Mouse (Mus musculus): Measurements from ENCODE around the gene Galnt15. TPM values are rescaled to one million over a fixed set of nuclear protein-coding genes. Genes with fewer than 3 reads are reported as not detected.

The Galnt15 gene
- polyA plus RNA-seq, 1 experiment: 3.5 TPM

GRCm38 (mm10) chr14:32046357-32046756 lies 17.6 kb downstream of the Galnt15 start:
- no peak overlapping the region for H3K4me3 ChIP-seq (replicated peaks; ENCODE audit: control insufficient read depth, low read depth, low read length)
- TF ChIP-seq POLR2A (IDR thresholded peaks at IDR 0.05; ENCODE audit: borderline replicate concordance, control insufficient read depth, low read depth, low read length) (no peak), CTCF (IDR thresholded peaks at IDR 0.05; ENCODE audit: control insufficient read depth, insufficient read depth, low read length) (no peak)
- H3K4me1 ChIP-seq (ENCODE audit: control insufficient read depth, insufficient read depth, low read length): no peaks in the 10 kb centered on the region
- H3K27ac ChIP-seq (ENCODE audit: control insufficient read depth, insufficient read depth, low read depth, low read length, poor library complexity): no peak overlapping the region
- WGBS: 88% methylated on average over 8 of the region's 8 CpGs

- 70% methylated on average over 6 of the region's 6 CpGs for WGBS
- H3K4me1 ChIP-seq (ENCODE audit: control insufficient read depth, insufficient read depth, low read length): no peaks in the 10 kb centered on the region
- no peak overlapping the region for H3K4me3 ChIP-seq (replicated peaks; ENCODE audit: control insufficient read depth, low read depth, low read length)
- H3K27ac ChIP-seq (ENCODE audit: control insufficient read depth, insufficient read depth, low read depth, low read length, poor library complexity): no peak overlapping the region
- TF ChIP-seq CTCF (IDR thresholded peaks at IDR 0.05; ENCODE audit: control insufficient read depth, insufficient read depth, low read length) (no peak), POLR2A (IDR thresholded peaks at IDR 0.05; ENCODE audit: borderline replicate concordance, control insufficient read depth, low read depth, low read length) (no peak)
These were observed 21.4 kb downstream of the Galnt15 start for GRCm38 (mm10) chr14:32050171-32050570.

DNA sequence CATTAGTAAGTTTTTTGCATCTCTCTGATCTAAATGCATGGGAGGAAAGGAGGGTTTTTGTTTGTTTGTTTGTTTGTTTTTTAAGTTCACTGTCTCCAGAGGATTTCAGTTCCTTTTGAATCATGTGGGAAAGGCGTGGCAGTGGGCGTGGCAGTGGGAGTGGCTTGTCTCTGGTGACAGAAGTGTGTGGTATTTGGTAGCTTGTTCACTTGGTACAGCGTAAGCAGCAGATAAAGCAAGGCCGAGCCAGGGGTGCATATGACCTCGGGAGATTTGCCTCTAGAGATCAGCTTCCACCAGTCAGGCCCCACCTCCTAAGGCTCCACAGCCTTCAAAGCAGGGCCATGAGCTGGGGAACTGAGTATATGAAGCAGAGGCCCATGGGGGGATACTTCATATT lies 25.1 kb downstream of the Galnt15 start:
- H3K27ac ChIP-seq (ENCODE audit: control insufficient read depth, insufficient read depth, low read depth, low read length, poor library complexity): no peak overlapping the region
- 74% methylated on average over 5 of the region's 5 CpGs for WGBS

DNA sequence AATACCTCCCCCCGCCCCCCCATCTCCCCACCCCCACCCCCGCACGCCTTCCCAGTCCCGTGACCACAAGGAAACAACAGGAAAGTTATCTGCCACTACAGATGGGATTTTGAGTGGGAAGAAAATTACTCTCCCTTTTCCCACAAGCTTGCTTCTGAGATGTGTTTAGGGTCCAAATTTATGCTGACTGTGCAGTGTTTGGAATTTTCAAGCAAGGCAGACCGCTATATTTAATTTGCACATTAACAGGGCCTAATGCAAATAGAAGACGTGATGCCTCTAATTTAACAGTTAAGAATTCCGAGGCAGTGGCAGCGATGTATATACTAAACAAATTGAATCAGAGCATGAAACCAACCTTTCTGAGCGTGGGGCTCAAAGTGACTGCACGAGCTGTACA lies 26.0 kb downstream of the Galnt15 start:
- Histone ChIP-seq H3K27ac (ENCODE audit: control insufficient read depth, insufficient read depth, low read depth, low read length, poor library complexity) (no peak overlapping the region), H3K4me1 (ENCODE audit: control insufficient read depth, insufficient read depth, low read length) (no peaks in the 10 kb centered on the region), H3K4me3 (replicated peaks; ENCODE audit: control insufficient read depth, low read depth, low read length) (no peak overlapping the region)
- WGBS: 82% methylated on average over 10 of the region's 10 CpGs
- no peak for TF ChIP-seq CTCF (IDR thresholded peaks at IDR 0.05; ENCODE audit: control insufficient read depth, insufficient read depth, low read length)
- no peak for TF ChIP-seq POLR2A (IDR thresholded peaks at IDR 0.05; ENCODE audit: borderline replicate concordance, control insufficient read depth, low read depth, low read length)

More for the DNA sequence above, 25.1 kb downstream of the Galnt15 start:
- TF ChIP-seq POLR2A (IDR thresholded peaks at IDR 0.05; ENCODE audit: borderline replicate concordance, control insufficient read depth, low read depth, low read length) (no peak), CTCF (IDR thresholded peaks at IDR 0.05; ENCODE audit: control insufficient read depth, insufficient read depth, low read length) (no peak)
- Histone ChIP-seq H3K4me3 (replicated peaks; ENCODE audit: control insufficient read depth, low read depth, low read length) (no peak overlapping the region), H3K4me1 (ENCODE audit: control insufficient read depth, insufficient read depth, low read length) (no peaks in the 10 kb centered on the region)

DNA sequence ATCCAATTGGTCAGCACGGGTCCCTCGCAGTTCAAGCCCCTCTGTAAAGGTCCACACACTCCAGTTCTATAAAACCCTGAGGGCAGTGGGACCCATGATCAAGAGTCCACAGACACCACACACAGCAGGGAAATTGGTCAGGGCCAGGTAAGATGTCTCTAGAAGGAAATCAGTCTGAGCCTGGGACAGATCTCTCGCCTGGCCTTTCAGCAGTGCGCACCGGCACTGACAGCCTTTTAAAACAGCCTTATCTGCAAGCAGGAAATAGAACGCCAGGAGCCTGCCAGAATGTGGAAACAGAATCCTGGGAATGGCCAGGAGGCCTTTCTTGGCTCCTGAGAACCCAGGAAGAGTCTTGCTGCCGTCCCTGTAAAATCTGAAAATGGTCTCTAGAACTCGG lies 27.0 kb downstream of the Galnt15 start:
- H3K4me1 ChIP-seq (ENCODE audit: control insufficient read depth, insufficient read depth, low read length): no peaks in the 10 kb centered on the region
- no peak overlapping the region for H3K4me3 ChIP-seq (replicated peaks; ENCODE audit: control insufficient read depth, low read depth, low read length)
- no peak overlapping the region for H3K27ac ChIP-seq (ENCODE audit: control insufficient read depth, insufficient read depth, low read depth, low read length, poor library complexity)
- 87% methylated on average over 8 of the region's 8 CpGs for WGBS
- no peak for TF ChIP-seq CTCF (IDR thresholded peaks at IDR 0.05; ENCODE audit: control insufficient read depth, insufficient read depth, low read length)
- TF ChIP-seq POLR2A (IDR thresholded peaks at IDR 0.05; ENCODE audit: borderline replicate concordance, control insufficient read depth, low read depth, low read length): no peak

GRCm38 (mm10) chr14:32056675-32057074 lies 27.9 kb downstream of the Galnt15 start:
- no peak for TF ChIP-seq POLR2A (IDR thresholded peaks at IDR 0.05; ENCODE audit: borderline replicate concordance, control insufficient read depth, low read depth, low read length)
- peak; percentile 39 for TF ChIP-seq CTCF (IDR thresholded peaks at IDR 0.05; ENCODE audit: control insufficient read depth, insufficient read depth, low read length)
- 82% methylated on average over 2 of the region's 2 CpGs for WGBS
- Histone ChIP-seq H3K4me3 (replicated peaks; ENCODE audit: control insufficient read depth, low read depth, low read length) (no peak overlapping the region), H3K27ac (ENCODE audit: control insufficient read depth, insufficient read depth, low read depth, low read length, poor library complexity) (no peak overlapping the region), H3K4me1 (ENCODE audit: control insufficient read depth, insufficient read depth, low read length) (no peaks in the 10 kb centered on the region)

DNA sequence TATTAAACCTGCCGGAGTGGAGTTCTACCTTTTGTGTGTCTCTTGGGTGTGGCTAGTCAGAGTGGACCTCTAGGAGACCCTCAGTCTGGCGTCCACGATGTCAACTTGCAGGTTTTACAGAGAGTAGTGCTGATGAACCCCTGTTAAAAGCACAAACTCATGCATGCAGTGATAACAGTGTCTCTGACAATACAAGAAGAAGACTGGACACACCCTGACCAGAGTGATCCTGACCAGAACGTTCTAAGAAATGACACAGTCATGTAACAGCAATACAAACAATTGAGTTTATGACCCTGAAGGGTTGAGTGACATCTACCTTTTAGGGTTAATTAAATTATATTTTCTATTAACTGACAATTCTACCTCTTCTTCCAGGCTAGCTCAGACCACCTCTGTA lies 28.9 kb downstream of the Galnt15 start:
- H3K27ac ChIP-seq (ENCODE audit: control insufficient read depth, insufficient read depth, low read depth, low read length, poor library complexity): no peak overlapping the region
- no peaks in the 10 kb centered on the region for H3K4me1 ChIP-seq (ENCODE audit: control insufficient read depth, insufficient read depth, low read length)
- WGBS: 76% methylated on average over 4 of the region's 4 CpGs
- no peak overlapping the region for H3K4me3 ChIP-seq (replicated peaks; ENCODE audit: control insufficient read depth, low read depth, low read length)
- TF ChIP-seq POLR2A (IDR thresholded peaks at IDR 0.05; ENCODE audit: borderline replicate concordance, control insufficient read depth, low read depth, low read length) (no peak), CTCF (IDR thresholded peaks at IDR 0.05; ENCODE audit: control insufficient read depth, insufficient read depth, low read length) (no peak)

DNA sequence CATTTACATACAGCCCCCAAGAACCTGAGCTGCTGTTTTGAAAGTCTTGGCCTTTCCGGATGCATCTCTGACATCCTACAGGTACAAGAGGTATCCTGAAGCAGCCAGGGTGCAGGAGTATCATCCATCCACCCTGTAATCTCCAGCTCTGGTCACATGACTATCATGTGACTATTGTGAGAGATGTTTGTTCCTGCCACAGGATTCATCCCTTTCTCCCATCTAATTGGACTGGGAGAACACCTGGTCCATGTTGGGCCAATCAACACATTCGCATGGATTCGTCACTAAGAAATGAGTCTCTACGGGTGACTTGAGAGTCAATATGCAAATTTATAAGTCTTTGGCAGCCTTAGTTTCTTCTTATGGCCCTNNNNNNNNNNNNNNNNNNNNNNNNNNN lies 32.6 kb downstream of the Galnt15 start:
- WGBS: 82% methylated on average over 4 of the region's 4 CpGs
- Histone ChIP-seq H3K27ac (ENCODE audit: control insufficient read depth, insufficient read depth, low read depth, low read length, poor library complexity) (no peak overlapping the region), H3K4me3 (replicated peaks; ENCODE audit: control insufficient read depth, low read depth, low read length) (no peak overlapping the region), H3K4me1 (ENCODE audit: control insufficient read depth, insufficient read depth, low read length) (no peaks in the 10 kb centered on the region)
- no peak for TF ChIP-seq POLR2A (IDR thresholded peaks at IDR 0.05; ENCODE audit: borderline replicate concordance, control insufficient read depth, low read depth, low read length)
- no peak for TF ChIP-seq CTCF (IDR thresholded peaks at IDR 0.05; ENCODE audit: control insufficient read depth, insufficient read depth, low read length)

DNA sequence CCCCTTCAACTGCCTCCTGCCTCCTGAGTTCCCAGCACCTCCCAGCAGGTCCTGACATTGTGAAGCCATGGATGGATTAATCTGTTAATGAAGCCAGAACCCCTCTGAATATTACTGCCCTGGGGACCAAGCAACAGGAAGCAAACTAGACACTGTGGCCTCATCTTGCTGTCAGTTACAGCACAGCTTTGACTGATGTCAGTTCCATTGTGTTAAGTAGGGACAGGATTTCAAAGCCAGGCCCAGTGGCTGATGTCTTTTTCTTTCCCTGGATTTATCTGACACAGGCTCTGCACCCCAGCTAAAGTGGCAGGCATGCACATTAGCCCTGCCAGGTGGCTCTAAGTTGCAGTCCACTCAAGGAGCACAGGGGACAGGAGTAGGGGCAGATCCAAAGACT lies 44.0 kb downstream of the Galnt15 start:
- Histone ChIP-seq H3K4me1 (ENCODE audit: control insufficient read depth, insufficient read depth, low read length) (no peaks in the 10 kb centered on the region), H3K27ac (ENCODE audit: control insufficient read depth, insufficient read depth, low read depth, low read length, poor library complexity) (no peak overlapping the region), H3K4me3 (replicated peaks; ENCODE audit: control insufficient read depth, low read depth, low read length) (no peak overlapping the region)
- TF ChIP-seq POLR2A (IDR thresholded peaks at IDR 0.05; ENCODE audit: borderline replicate concordance, control insufficient read depth, low read depth, low read length): no peak
- no peak for TF ChIP-seq CTCF (IDR thresholded peaks at IDR 0.05; ENCODE audit: control insufficient read depth, insufficient read depth, low read length)

Data from bone marrow, adult 2 months (tissue).